Mouse (Mus musculus) gastrocnemius, postnatal 14 days (tissue): ENCODE data around the gene Lrrc8b. TPM values are rescaled to one million over a fixed set of nuclear protein-coding genes. Genes with fewer than 3 reads are reported as not detected.

ENCODE experiments used
- DNase-seq: peaks from one replicate; pipeline ENCODE4 v3.0.0; 2021; ENCODE audit warnings: mixed read lengths
- intact Hi-C: fragments of 180-260 bp; cut with DNase I; formaldehyde crosslinking; loops from one replicate; pipeline ENCODE4 v1.15.1; 2025; ENCODE audit warnings: low total_unique reads
- total RNA-seq, 2 experiments: library from RNA; stranded (reverse); gene quantifications; 2 replicates each; pipeline ENCODE4 v1.2.3; 2021

The Lrrc8b gene
- total RNA-seq, 2 experiments from 2014 or later: 5.0 to 5.7 TPM

GRCm38 (mm10) chr5:105499396-105499795, 83.8 kb downstream of the Lrrc8b start:
- intact Hi-C loops: no loop called here
- no peak for DNase-seq

GRCm38 (mm10) chr5:105500132-105501121, 84.9 kb downstream of the Lrrc8b start:
- no peak for DNase-seq
- intact Hi-C loops: no loop called here

- intact Hi-C loops: no loop called here
- no peak for DNase-seq
These were observed 85.6 kb downstream of the Lrrc8b start for GRCm38 (mm10) chr5:105501136-105501535.

GRCm38 (mm10) chr5:105508813-105509212, 93.2 kb downstream of the Lrrc8b start:
- intact Hi-C loops: no loop called here
- DNase-seq: no peak

GRCm38 (mm10) chr5:105512297-105512696, 96.7 kb downstream of the Lrrc8b start:
- no peak for DNase-seq
- intact Hi-C loops: no loop called here

- no peak for DNase-seq
- intact Hi-C loops: no loop called here
These were observed 100.0 kb downstream of the Lrrc8b start for GRCm38 (mm10) chr5:105515532-105515931.

GRCm38 (mm10) chr5:105516290-105516689, 100.7 kb downstream of the Lrrc8b start:
- DNase-seq: no peak
- intact Hi-C loops: no loop called here

- intact Hi-C loops: loop anchor here (2.0 kb wide), 1 partner anchor 137 kb away; no protein-coding TSS in a partner anchor
- no peak for DNase-seq
These were observed 102.5 kb downstream of the Lrrc8b start for GRCm38 (mm10) chr5:105517992-105518625.

- DNase-seq: no peak
- intact Hi-C loops: loop anchor here (2.0 kb wide), 1 partner anchor 136 kb away; no protein-coding TSS in a partner anchor
These were observed 103.1 kb downstream of the Lrrc8b start for GRCm38 (mm10) chr5:105518626-105519095.

- intact Hi-C loops: loop anchor here (2.0 kb wide), 1 partner anchor 135 kb away; no protein-coding TSS in a partner anchor
- DNase-seq: peak; percentile 88
These were observed 103.8 kb downstream of the Lrrc8b start, which contains the start of gene Lrrc8c for GRCm38 (mm10) chr5:105519096-105519975. Lrrc8c (plus strand) TSS chr5:105519388.

- no peak for DNase-seq
- intact Hi-C loops: loop anchor here (2.0 kb wide), 1 partner anchor 135 kb away; no protein-coding TSS in a partner anchor
These were observed 104.4 kb downstream of the Lrrc8b start for GRCm38 (mm10) chr5:105519976-105520300.

- intact Hi-C loops: no loop called here
- DNase-seq: no peak
These were observed 104.9 kb downstream of the Lrrc8b start for GRCm38 (mm10) chr5:105520442-105520965.

GRCm38 (mm10) chr5:105523452-105523851, 107.9 kb downstream of the Lrrc8b start:
- no peak for DNase-seq
- intact Hi-C loops: no loop called here

GRCm38 (mm10) chr5:105525004-105525403, 109.4 kb downstream of the Lrrc8b start:
- intact Hi-C loops: no loop called here
- DNase-seq: no peak

- intact Hi-C loops: no loop called here
- no peak for DNase-seq
These were observed 110.6 kb downstream of the Lrrc8b start for GRCm38 (mm10) chr5:105526107-105526645.

- intact Hi-C loops: no loop called here
- DNase-seq: no peak
These were observed 111.2 kb downstream of the Lrrc8b start for GRCm38 (mm10) chr5:105526766-105527165.

GRCm38 (mm10) chr5:105527477-105528331, 112.1 kb downstream of the Lrrc8b start:
- intact Hi-C loops: no loop called here
- DNase-seq: no peak

- no peak for DNase-seq
- intact Hi-C loops: no loop called here
These were observed 115.0 kb downstream of the Lrrc8b start for GRCm38 (mm10) chr5:105530576-105530975.
